Mouse (Mus musculus) spleen, postnatal 36 days (tissue): ENCODE measurements around the gene Unc13c.

Experiments
- DNase-seq, 2 experiments: peaks; one replicate each; pipeline ENCODE4 v3.0.0; 2022; ENCODE audit warnings: low spot score in 2 of 2, mixed read lengths in 1 of 2

Gene Unc13c

GRCm38 (mm10) chr9:73882393-73882919, 86.3 kb downstream of the Unc13c start:
- no peak for DNase-seq

GRCm38 (mm10) chr9:73867410-73868067, 101.2 kb downstream of the Unc13c start:
- no peak for DNase-seq

GRCm38 (mm10) chr9:73866666-73867065, 102.1 kb downstream of the Unc13c start:
- no peak for DNase-seq

- no peak for DNase-seq
These were observed 109.3 kb downstream of the Unc13c start for GRCm38 (mm10) chr9:73859469-73859868.

GRCm38 (mm10) chr9:73854281-73854680, 114.5 kb downstream of the Unc13c start:
- no peak for DNase-seq

GRCm38 (mm10) chr9:73806681-73807080, 162.1 kb downstream of the Unc13c start:
- DNase-seq: no peak

GRCm38 (mm10) chr9:73774616-73775015, 194.2 kb downstream of the Unc13c start:
- no peak for DNase-seq

- DNase-seq: no peak
These were observed 213.6 kb downstream of the Unc13c start for GRCm38 (mm10) chr9:73755185-73755584.

GRCm38 (mm10) chr9:73753480-73753879, 215.3 kb downstream of the Unc13c start:
- no peak for DNase-seq

GRCm38 (mm10) chr9:73751344-73751743, 217.4 kb downstream of the Unc13c start:
- DNase-seq: no peak

- no peak for DNase-seq
These were observed 234.3 kb downstream of the Unc13c start for GRCm38 (mm10) chr9:73734446-73734845.

- no peak for DNase-seq
These were observed 242.8 kb downstream of the Unc13c start for GRCm38 (mm10) chr9:73725717-73726662.

- no peak for DNase-seq
These were observed 244.0 kb downstream of the Unc13c start for GRCm38 (mm10) chr9:73724776-73725175.

GRCm38 (mm10) chr9:73713508-73713907, 255.3 kb downstream of the Unc13c start:
- DNase-seq: no peak

GRCm38 (mm10) chr9:73697103-73697502, 271.7 kb downstream of the Unc13c start:
- no peak for DNase-seq

GRCm38 (mm10) chr9:73681580-73681979, 287.2 kb downstream of the Unc13c start:
- no peak for DNase-seq

- DNase-seq: no peak
These were observed 287.9 kb downstream of the Unc13c start for GRCm38 (mm10) chr9:73680545-73681495.

- DNase-seq: no peak
These were observed 297.0 kb downstream of the Unc13c start for GRCm38 (mm10) chr9:73671656-73672212.

GRCm38 (mm10) chr9:73670040-73670439, 298.7 kb downstream of the Unc13c start:
- DNase-seq: no peak

GRCm38 (mm10) chr9:73662839-73663238, 305.9 kb downstream of the Unc13c start:
- no peak for DNase-seq

- no peak for DNase-seq
These were observed 319.7 kb downstream of the Unc13c start for GRCm38 (mm10) chr9:73649088-73649487.
